Mouse (Mus musculus) fibroblast of lung, adult 2 months (primary cell): ENCODE results near the gene Bicdl1.
A peak's percentile ranks its signal among the peaks of the same experiment; 100 is the strongest.

Experiments used
- DNase-seq: peaks from one replicate; pipeline ENCODE4 v3.0.0-alpha.2; 2011; ENCODE audit warnings: low read depth

The Bicdl1 gene

GRCm38 (mm10) chr5:115667210-115667609 is 64.2 kb downstream of the Bicdl1 start:
- DNase-seq, result no peak

GRCm38 (mm10) chr5:115666366-115667065 is 64.9 kb downstream of the Bicdl1 start:
- DNase-seq, result no peak

GRCm38 (mm10) chr5:115662658-115663057 is 68.8 kb downstream of the Bicdl1 start:
- no peak for DNase-seq

GRCm38 (mm10) chr5:115658352-115658751 is 73.1 kb downstream of the Bicdl1 start:
- DNase-seq, result no peak

GRCm38 (mm10) chr5:115657234-115657633 is 74.2 kb downstream of the Bicdl1 start:
- DNase-seq, result no peak

GRCm38 (mm10) chr5:115656677-115657076 is 74.7 kb downstream of the Bicdl1 start:
- no peak for DNase-seq

GRCm38 (mm10) chr5:115653776-115654175 is 77.6 kb downstream of the Bicdl1 start:
- no peak for DNase-seq

- DNase-seq, result peak; percentile 98
Measured at GRCm38 (mm10) chr5:115652681-115653575, 78.5 kb downstream of the Bicdl1 start.

GRCm38 (mm10) chr5:115651821-115652220 is 79.6 kb downstream of the Bicdl1 start:
- no peak for DNase-seq

GRCm38 (mm10) chr5:115650885-115651284 is 80.5 kb downstream of the Bicdl1 start:
- no peak for DNase-seq

- no peak for DNase-seq
Measured at GRCm38 (mm10) chr5:115649699-115650098, 81.7 kb downstream of the Bicdl1 start.

GRCm38 (mm10) chr5:115648876-115649275 is 82.5 kb downstream of the Bicdl1 start:
- DNase-seq, result no peak

- DNase-seq, result no peak
Measured at GRCm38 (mm10) chr5:115644192-115644591, 87.2 kb downstream of the Bicdl1 start.

GRCm38 (mm10) chr5:115635536-115635935 is 95.9 kb downstream of the Bicdl1 start:
- no peak for DNase-seq

GRCm38 (mm10) chr5:115634046-115634445 is 97.4 kb downstream of the Bicdl1 start:
- DNase-seq, result no peak

GRCm38 (mm10) chr5:115633060-115633459 is 98.4 kb downstream of the Bicdl1 start:
- no peak for DNase-seq

- DNase-seq, result no peak
Measured at GRCm38 (mm10) chr5:115632358-115632714, 99.1 kb downstream of the Bicdl1 start.

- DNase-seq, result peak; percentile 52
Measured at GRCm38 (mm10) chr5:115631505-115632357, 99.7 kb downstream of the Bicdl1 start, which contains the start of gene Rab35. Rab35 (plus strand) TSS chr5:115631908.

- no peak for DNase-seq
Measured at GRCm38 (mm10) chr5:115630291-115630690, 101.1 kb downstream of the Bicdl1 start.

- no peak for DNase-seq
Measured at GRCm38 (mm10) chr5:115629672-115630071, 101.7 kb downstream of the Bicdl1 start.

- no peak for DNase-seq
Measured at GRCm38 (mm10) chr5:115628083-115628482, 103.3 kb downstream of the Bicdl1 start.

GRCm38 (mm10) chr5:115626237-115626886 is 105.1 kb downstream of the Bicdl1 start:
- no peak for DNase-seq
